ENCODE assay signal across 16 mouse cellular contexts in the genomic region with DNA sequence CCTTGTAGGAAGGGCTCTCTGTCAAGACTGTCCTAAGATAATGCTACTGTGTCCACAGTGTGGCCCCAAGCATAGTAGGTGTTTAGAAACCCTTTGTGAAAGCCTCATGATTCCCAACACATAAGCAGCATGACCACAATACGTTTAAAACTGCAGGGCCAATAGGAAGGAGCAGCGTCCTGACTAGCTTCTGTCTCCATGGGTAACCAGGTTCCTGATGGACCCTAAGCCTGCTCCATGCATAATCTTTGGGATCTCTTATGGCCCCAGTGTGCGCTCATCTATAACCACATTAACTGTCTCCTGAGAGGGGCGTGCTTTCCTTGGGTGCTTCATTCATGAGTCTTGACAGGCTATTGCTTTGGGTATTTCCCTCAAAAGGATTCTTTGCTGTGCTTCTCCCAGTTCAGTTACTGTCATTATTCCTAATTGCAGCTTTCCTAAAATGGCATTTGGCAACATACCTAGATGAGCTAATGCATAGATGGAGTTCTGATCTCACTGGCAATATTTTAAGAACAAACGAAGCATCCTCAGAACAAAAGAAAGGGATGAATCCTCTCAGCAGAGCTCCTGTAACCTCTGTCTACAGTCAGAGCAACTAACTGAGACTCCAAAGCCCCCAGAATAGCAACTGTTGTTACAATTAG.
"Had no signal": no experiment of that assay in that cellular context is flagged by ENCODE, and none has a peak within 500 bp of the region (broad histone marks: within the 10 kb centered on the region; RNA-seq: fewer than 3 reads in every experiment).

No protein-coding gene starts in this region.

- H3K4me1 ChIP-seq: midbrain, embryonic 10.5 days; midbrain, embryonic 12.5 days; neural tube, embryonic 13.5 days; neural tube, embryonic 15.5 days; stomach, embryonic 15.5 days had no signal

- H3K4me3 ChIP-seq: midbrain, embryonic 10.5 days; midbrain, embryonic 12.5 days; myocyte; neural tube, embryonic 13.5 days; neural tube, embryonic 15.5 days; stomach, embryonic 15.5 days had no signal

- H3K27me3 ChIP-seq: midbrain, embryonic 12.5 days; neural tube, embryonic 13.5 days; neural tube, embryonic 15.5 days; stomach, embryonic 15.5 days had no signal

- DNase-seq: lung, adult 18-20 months; lung, embryonic 14.5 days; lung, postnatal 10 days; lung, postnatal 4 days; midbrain, embryonic 14.5 days; right cerebral cortex, postnatal 14 days; thymus, adult 2 months; thymus, postnatal 25 days; thymus, postnatal 4 days had no signal

- H3K27ac ChIP-seq: midbrain, embryonic 10.5 days; midbrain, embryonic 12.5 days; neural tube, embryonic 13.5 days; neural tube, embryonic 15.5 days; stomach, embryonic 15.5 days; stomach, postnatal 0 days had no signal

- H3K36me3 ChIP-seq: midbrain, embryonic 10.5 days; midbrain, embryonic 12.5 days; neural tube, embryonic 13.5 days; neural tube, embryonic 15.5 days; stomach, embryonic 15.5 days had no signal

- H3K9me3 ChIP-seq: midbrain, embryonic 10.5 days; midbrain, embryonic 12.5 days; neural tube, embryonic 13.5 days; neural tube, embryonic 15.5 days; stomach, embryonic 15.5 days had no signal
